Mouse (Mus musculus) limb, embryonic 10.5 days (tissue): ENCODE results near the gene Nop16. TPM values are rescaled to one million over a fixed set of nuclear protein-coding genes. Genes with fewer than 3 reads are reported as not detected.

Experiments used
- microRNA-seq: library from miRNA; unstranded; fragments of <30 nt; microRNA quantifications from one replicate; pipeline ENCODE4, GENCODE M21; 2017
- polyA plus RNA-seq: library from polyadenylated mRNA; unstranded; fragments of >200 nt; fragmentation: Nextera tagmentation; extraction: Ambion mirVana; gene quantifications from 2 replicates; pipeline ENCODE4 v1.2.1, GENCODE M21; 2016

Nop16 gene
- polyA plus RNA-seq, 1 experiment from 2014 or later, result 112 TPM

Small RNA genes lying within 50 kb of the gene (microRNA-seq; reads per million reads assigned to microRNA genes)
- gene Gm24195, result not detected

Other genes with a start within 250 kb of the Nop16 start
- gene Cplx2, start 218.7 kb downstream of the Nop16 start, polyA plus RNA-seq, result 2.5 and 3.5 TPM in 2 replicates
- 189 and 192 TPM in 2 replicates for gene Thoc3, start 121.2 kb downstream of the Nop16 start, polyA plus RNA-seq
- 20.6 and 21.1 TPM in 2 replicates for gene Simc1, start 86.3 kb downstream of the Nop16 start, polyA plus RNA-seq
- gene 4833439L19Rik, start 24.7 kb downstream of the Nop16 start, polyA plus RNA-seq, result 198 TPM in 2 replicates
- 28.8 and 31.5 TPM in 2 replicates for gene Arl10, start 15.1 kb downstream of the Nop16 start, polyA plus RNA-seq
- gene Higd2a, start 117 bp upstream of the Nop16 start, polyA plus RNA-seq, result 143 and 148 TPM in 2 replicates
- 8.5 and 12.3 TPM in 2 replicates for gene Cltb, start 21.3 kb upstream of the Nop16 start, polyA plus RNA-seq
- 75.7 and 87.7 TPM in 2 replicates for gene Faf2, start 31.7 kb upstream of the Nop16 start, polyA plus RNA-seq
- 104 and 135 TPM in 2 replicates for gene Rnf44, start 103.8 kb upstream of the Nop16 start, polyA plus RNA-seq
- gene Cdhr2, start 111.4 kb upstream of the Nop16 start, polyA plus RNA-seq, result 0.04 TPM in 1 of 2 replicates, not detected in the other
- gene Gprin1, start 159.8 kb upstream of the Nop16 start, polyA plus RNA-seq, result 0.24 and 0.54 TPM in 2 replicates
- gene Sncb, start 176.5 kb upstream of the Nop16 start, polyA plus RNA-seq, result not detected in 2 replicates
- not detected in 2 replicates for gene Eif4e1b, start 193.9 kb upstream of the Nop16 start, polyA plus RNA-seq
- 2.0 and 3.3 TPM in 2 replicates for gene Tspan17, start 199.3 kb upstream of the Nop16 start, polyA plus RNA-seq